Mouse (Mus musculus): ENCODE measurements at regions not wholly inside any gene's neighbourhood (a gene's known extent, or its start where the extent isn't known, plus 50 kb on each side); places are given as distances from the start of the nearest gene placed in this dataset.
"Not testable (repeated sequence)": the region's sequence is repeated elsewhere in the genome, so short reads cannot be mapped to it uniquely, and the experiment has no call there.

DNA sequence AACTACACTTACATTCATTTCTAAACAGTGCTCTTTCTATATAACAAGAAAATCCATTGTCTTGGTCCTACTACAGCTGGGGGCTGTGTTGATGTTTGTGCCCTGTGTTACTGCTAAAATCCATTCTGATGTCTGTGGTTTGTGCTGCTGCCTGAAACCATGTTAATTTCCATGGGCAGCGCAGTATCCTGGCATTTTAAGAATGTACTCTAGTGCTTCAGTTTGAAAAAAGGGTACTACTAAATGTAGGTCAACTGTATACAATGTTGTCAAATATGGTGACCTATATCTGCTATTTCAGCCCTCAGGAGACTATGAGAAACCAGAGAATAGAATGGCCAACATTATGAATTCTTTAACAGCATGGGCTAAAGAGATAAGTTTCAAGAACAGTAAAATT lies 1052.2 kb downstream of the Hace1 start:
- DNase-seq (ENCODE audit: low read depth, low spot score), result no peak

DNA sequence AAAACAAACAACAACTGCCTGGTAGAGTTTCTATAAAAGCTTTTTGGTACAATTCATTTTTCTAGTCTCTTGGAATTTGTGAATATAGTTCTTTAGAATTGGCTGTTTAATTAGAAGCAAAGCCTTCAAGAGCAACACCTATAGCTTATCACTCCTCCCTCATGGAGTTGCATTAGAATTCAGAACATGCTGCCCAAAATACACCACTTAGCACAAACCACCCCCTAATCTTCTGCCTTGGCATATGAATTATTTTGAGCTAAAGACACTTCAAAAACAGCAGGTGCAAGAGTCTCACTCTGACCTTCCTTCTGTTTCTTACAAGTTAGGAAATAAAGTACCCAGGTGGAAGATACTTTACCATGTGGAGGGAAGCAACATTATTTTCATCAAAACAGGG lies 1085.4 kb downstream of the Hace1 start:
- peak; percentile 58 for DNase-seq (ENCODE audit: low read depth, low spot score)

DNA sequence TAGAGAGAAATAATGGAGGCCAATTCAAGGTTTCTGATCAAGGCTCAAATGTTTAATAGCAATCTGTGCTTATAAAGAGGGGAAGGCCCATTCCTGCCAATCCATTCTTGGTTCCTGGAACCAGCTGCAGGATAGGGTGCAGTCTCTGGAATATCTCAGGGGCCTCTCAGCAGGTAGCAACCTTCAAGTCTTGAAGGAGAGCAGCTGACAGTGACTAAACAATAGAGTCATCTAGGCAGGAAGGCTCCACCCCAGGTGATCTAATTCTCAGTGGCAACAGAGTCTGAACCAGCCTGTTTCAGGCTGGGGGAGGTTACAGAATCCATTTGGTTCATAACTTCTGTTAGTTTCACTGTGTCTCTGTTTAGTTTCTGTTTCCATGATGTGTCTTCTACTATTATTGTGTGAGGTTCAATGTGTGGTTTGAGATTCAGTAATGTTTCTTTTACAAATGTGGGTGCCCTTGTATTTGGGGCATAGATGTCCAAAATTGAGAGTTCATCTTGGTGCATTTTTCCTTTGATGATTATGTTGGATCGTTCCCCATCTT lies 1112.3 kb downstream of the Hace1 start:
- DNase-seq (ENCODE audit: low read depth, low spot score), result not testable (repeated sequence)

DNA sequence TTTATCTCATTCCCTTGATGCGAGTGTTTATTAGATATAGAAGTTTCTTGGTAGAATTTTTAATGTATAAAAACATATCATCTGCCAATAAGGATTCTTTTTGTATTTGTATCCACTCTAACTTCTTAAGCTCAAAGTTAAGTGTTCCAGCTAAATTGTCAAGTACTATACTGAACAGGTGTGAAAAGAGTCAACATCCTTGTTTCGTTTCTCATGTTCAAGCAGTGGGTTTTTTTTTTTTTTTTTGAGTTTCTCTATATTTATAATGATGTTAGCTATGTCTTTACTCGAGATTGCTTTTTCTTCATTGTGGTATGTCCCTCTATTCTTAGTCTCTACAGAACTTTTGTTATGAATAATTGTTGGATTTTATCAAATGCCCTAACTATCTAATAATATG lies 1115.0 kb downstream of the Hace1 start:
- DNase-seq (ENCODE audit: low read depth, low spot score), result no peak

DNA sequence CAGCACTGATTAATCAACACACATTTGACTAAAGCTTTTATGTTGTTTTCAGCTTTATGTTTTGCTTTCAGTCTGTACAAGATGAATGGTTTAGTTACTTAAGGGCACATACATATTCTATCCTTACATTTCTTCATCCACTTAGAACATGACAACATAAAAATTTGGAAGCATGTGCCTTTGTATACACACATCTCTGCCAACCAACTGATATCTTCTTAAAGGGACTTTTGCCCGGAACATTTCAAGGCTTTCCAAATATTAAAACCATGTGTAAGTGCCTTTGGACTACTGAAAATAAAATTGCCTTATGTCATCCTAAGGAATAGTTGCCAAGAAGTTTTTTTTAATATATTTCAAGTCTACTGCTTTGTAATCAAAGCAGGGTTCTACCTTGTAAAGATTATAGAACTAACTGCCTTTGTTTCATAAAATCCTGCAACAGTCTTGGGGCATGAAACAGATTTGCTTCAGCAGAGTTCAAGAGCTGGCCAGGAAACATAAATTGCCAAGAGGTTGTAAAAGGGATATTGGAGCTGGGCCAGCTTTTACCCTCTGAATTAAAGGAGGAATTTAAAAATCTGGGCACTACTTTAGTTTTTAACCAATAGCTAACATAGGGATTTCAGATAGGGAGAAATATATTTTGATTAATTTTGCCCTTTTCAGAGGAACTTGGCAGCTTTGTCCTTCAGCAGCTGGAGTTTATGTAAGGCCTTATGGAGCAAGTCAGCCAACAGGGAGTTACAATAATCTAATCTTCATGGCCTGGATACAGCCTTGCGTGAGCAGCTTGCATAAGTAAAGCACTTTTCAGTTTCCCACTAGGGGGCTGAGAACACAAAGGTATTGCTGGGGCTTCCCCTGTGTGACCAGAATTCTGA lies 1120.0 kb downstream of the Hace1 start:
- DNase-seq (ENCODE audit: low read depth, low spot score), result no peak

DNA sequence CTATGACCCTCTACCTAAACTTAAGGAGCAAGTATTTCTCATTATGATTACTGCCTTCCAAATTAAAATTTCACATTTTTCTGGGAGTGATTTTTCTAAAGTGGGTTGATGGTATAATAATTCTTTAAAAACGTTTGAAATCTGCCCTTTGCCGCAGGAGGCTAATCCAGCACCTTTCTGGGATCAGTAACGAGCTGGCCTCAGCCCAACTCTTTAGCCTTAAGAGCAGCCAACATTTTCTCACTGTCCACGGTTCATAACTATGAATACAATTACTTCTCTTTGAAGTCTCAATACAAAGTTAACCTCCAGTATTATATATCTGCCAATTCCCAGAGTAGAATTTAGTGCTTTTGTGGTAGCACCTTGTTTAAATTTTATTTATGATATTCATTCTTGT lies 1123.6 kb downstream of the Hace1 start:
- no peak for DNase-seq (ENCODE audit: low read depth, low spot score)

DNA sequence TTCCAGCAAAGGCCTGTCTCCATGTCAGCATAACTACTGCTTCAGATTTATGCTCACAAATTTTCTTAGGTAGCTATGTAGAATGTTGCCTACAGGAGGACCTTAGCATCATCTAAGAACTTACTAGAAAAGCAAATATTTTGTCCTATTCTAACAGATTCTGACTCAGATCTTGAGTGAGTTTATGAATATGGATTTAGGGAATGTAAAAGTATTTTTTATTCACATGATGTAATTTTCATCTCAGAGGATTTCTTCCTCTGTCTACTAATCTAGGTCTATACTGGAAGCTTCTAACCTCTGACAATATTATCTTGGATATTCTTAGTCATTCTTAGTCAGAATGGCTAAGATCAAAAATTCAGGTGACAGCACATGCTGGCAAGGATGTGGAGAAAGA lies 1130.4 kb downstream of the Hace1 start:
- not testable (repeated sequence) for DNase-seq (ENCODE audit: low read depth, low spot score)

DNA sequence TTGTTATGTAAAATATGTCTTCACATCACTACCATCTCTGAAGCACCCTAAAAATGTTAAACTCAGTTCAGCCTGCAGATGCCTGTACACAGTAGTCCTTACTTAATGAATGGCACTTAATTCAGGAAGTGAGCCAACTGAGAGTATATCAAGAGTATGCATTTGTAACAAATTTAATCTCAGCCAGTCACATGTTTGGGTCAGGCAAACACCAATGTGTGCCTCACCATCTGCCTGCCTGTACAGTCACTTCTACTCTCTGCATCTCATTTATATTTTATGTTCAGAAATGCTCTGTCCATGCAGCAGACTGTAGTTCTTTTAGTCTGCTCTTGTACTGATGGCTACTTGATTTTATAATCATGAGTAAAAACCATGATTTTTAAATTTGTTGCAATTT lies 1135.1 kb downstream of the Hace1 start:
- no peak for DNase-seq (ENCODE audit: low read depth, low spot score)

DNA sequence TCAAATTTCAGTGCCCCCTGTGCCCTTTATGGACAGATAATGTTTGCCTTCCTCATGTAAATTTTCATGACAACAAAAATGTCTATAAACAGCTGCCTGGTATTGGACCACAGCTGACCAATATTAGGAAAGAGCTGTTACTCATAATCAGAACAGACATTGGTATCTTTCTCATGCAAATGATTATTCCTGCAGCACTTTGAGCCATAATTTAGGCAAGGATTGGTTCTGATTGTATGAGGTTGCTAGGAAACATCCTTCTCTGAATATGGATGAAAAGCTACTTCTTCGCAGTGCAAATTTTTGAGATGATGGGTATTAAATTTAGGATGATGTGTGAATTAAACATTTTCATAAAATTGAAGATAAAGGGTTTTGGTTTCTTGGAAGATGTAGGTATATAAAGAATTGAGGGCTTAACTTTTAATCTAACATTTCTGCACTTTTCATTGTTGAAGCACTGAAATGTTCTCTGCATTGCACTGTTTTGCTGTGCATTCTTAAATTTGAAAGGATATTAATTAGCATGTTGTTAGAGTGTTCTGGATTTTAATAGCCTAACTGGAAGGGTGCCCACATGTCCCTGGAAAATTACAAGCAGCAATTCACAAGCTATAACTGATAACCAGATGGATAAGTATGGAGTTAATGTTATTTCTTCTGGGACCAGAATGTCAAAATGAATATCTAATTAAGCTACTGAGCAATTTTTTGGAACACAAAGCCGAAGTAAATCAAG lies 1140.9 kb downstream of the Hace1 start:
- peak; percentile 36 for DNase-seq (ENCODE audit: low read depth, low spot score)

DNA sequence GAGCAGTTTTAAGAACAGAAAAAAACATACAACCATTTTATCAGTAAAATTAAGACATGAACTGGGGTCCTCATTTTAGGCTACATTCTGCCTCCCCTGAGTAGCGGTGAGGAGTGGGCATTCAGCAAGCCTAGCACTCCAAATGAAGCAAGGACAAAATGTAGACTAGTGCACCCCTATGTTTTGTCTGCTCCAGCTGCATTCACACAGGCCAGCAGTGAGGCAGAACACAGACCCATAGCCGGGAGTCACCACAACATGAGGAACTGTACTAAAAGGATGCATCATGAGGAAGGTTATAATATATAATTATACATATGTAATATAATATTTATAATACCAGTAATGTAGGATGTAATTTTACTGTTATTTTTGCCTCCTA lies 1141.5 kb downstream of the Hace1 start:
- DNase-seq (ENCODE audit: low read depth, low spot score), result no peak

DNA sequence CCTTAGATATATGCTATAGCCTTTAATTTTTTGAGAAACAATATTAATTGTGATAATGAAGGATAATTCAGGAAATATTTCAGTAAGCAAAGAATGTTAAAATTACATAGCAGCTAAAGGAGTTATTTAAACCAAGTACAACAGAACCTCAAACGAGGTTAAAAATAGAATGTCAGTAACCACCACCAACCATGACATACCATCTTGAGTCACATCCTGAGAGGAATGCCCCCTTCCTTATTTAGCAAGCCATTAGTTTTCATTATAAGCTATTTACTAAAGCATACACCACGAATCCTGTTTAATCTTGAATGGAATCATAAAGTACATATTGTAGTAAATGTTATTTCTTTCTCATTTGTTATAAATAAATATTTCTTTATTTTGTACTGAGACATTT lies 1146.0 kb downstream of the Hace1 start:
- no peak for DNase-seq (ENCODE audit: low read depth, low spot score)

DNA sequence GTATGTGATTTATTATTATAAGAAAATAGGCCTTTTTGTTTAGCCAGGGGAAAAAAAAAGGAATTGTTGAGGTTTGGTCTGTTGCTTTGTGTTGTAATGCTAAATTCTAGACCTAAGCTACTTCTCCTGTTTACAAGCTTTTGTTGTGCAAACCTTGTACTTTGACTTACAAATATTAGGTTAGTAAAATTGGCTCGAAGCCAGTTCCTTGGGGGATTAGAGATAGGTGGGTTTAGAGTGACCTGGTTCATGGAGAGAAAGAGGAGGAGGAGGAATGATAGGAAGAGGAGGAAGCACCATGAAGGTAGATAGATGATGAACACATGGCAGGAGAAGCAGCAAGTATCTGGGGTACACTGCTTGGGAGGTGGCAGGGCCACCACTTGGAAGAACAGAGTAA lies 1153.0 kb downstream of the Hace1 start:
- DNase-seq (ENCODE audit: low read depth, low spot score), result no peak

DNA sequence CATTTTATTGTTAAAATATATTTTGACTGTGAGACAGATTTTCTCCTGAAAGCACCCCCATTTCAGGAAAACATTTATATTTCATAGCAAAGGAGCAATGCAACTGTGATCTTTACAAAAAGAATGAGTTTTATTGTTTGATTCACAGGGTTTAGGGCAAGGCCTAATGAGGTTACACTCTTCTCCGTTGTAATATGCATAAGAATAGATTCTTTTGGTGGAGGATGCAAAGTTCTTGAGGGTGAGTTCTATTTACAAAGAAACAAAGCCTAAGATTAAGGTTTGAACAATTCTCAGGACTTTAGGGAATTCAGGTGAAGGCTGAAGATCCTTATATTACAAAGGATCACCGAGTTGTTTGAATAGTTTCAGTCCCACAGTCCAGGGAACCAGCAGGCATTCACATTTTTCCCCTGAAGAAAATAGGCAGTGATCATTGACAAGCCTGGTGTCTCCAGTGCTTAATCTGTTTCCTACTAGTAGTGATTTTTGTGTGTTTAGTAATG lies 1156.2 kb downstream of the Hace1 start:
- no peak for DNase-seq (ENCODE audit: low read depth, low spot score)

DNA sequence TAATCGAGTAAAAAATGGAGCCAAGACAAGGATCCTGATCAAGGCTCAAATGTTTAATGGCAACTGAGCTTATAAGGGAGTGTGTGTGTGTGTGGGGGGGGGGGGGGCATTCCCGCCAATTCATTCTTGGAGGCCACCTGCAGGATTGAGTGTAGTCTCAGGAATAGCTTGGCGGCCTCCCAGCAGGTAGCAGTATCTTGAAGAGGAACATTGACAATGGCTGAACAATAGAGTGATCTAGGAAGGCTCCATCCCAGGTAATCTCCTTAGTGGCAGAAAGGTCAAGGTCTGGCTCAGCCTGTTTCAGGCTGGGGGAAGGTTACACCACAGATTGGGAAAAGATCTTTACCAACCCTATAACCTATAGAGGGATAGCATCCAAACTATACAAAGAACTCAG lies 1163.5 kb downstream of the Hace1 start:
- no peak for DNase-seq (ENCODE audit: low read depth, low spot score)

DNA sequence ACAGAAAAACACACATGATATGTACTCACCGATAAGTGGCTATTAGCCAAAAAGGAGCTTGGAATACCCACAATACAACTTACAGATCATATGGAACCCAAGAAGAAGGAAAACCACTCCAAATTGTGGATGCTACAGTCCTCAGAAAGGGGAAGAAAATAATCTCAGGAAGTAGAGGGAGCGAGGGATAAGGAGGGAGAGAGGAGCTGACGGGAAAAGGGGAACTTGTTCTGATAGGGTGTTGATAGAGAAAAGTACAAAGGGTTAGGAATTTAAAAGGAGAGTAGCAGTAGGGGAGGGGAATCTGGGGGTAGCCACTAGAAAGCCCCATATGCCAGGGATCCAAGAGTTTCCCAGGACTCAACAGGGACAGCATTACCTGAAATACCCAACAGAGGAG lies 1164.5 kb downstream of the Hace1 start:
- DNase-seq (ENCODE audit: low read depth, low spot score), result no peak

DNA sequence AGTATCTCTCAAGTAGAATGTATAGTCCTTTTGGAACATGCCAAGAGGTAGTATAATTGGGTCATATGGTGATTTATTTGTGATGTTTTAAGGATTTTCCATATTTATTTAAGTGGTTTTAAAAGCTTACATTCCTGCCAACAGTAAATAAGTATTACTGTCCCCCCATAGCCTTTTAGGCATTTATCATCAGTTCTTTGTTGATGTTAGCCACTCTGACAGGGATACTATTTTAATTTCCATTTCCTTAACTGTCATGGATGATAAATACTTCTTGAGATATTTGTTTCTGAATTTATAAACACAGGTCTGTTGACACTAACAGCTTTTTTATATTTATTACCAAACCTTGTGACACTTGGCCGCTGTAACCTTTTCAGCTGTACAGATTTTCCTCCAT lies 1183.3 kb downstream of the Hace1 start:
- no peak for DNase-seq (ENCODE audit: low read depth, low spot score)

DNA sequence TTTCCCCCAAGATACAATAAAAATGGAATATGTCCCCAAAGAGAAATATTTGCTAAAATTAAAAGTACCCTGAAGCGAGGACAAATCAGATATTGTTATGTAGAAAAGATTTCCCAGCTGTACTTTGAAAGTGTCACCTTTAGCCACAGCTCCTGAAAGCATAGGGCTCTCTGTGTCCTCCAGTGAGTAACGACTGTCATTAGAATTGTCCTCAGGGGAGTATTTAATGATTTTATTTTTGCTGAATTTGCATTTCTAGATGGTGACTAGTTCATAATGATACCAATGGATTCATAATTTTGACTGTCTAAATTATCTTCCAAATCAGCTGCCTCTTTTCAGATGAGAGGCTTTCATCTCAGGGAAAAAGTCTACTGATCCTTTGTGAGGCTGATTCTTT lies 1201.1 kb downstream of the Hace1 start:
- DNase-seq (ENCODE audit: low read depth, low spot score), result no peak

DNA sequence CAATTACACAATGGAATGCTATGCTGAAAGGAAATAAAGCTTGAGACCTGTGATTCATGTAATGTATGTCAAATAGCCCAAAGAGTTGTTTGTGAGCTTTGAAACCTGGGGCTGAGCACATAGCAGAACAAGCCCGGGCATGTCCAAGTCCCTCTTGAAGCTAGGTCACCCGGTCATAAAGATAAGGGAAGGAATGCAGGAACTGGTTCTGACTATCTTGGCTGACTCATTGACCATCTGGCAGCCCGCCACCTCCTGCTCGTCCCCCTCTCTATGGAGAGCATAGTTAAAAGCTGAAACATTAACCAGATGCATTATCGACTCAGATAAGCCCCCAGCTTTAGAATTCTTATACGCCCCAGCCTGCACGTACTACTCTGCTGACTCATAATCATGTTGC lies 1208.1 kb downstream of the Hace1 start:
- DNase-seq (ENCODE audit: low read depth, low spot score), result not testable (repeated sequence)

DNA sequence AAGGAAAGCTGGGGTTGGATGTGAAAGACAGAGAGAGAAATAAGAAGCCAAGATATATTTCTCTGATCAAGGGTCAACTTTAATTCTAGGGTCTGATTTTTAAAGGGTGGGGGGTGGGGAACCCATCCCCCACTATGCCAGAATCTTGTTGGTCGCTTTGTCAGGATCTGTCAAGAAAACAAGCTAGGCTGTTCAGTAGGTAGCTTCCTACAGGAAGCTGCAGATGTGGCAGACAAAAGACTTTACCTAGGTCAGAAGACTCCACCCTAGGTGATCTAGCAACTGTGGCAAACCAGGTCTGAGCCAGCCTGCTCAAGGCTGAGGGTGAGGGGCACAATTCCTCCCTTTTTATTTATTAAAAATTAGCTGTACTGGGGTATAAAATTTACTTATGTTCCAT lies 1236.6 kb downstream of the Hace1 start:
- no peak for DNase-seq (ENCODE audit: low read depth, low spot score)

DNA sequence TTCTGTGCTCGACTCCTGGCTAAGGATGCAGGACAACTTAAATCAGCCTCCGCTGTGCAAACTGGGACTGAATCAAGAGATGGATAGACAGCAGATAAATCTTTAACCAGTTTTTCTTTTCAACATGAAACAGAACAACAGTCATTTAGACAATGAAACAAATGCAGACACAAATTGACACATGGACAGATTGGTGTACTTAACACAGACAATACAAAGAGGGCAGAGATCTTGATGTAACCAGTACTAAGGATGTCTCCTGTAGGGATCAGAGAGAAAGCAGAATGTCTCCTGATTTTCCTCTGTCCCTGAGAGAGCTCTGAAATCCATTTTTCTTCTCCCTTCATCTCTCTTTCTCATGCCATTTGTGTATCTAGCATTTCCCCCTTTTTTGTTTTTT lies 1241.5 kb downstream of the Hace1 start:
- no peak for DNase-seq (ENCODE audit: low read depth, low spot score)

DNA sequence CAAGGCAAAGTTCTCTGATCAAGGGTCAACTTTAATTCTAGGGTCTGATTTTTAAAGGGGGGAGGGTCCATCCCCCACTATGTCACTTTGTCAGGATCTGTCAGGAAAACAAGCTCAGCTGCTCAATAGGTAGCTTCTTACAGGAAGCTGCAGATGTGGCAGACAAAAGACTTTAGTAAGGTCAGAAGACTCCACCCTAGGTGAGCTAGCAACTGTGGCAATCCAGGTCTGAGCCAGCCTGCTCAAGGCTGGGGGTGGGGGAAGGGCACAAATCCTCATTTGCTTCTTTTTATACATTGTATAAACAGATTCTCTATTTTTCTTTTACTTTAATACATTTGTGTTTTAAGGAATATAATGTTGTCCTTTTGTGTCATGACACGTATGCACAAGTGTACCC lies 1242.3 kb downstream of the Hace1 start:
- DNase-seq (ENCODE audit: low read depth, low spot score), result no peak

DNA sequence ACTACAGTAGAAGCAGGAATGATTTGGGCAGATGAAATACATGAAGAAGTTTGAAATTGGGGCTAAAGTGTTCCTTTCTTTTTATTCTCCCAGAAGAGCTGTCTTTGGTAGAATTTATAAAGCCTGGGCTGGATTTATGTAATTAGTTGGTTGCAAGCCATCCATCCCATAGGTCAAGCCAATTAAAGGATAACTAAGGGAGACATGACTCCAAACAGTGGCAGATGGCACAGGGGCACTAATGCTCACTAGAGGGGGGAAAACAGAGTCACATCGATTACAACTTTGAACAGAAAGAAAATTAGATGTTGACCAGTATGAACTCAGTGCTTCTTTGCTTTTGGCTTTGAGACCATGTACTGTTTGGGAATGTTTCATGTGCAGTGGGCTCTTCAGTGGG lies 1246.2 kb downstream of the Hace1 start:
- DNase-seq (ENCODE audit: low read depth, low spot score), result no peak

DNA sequence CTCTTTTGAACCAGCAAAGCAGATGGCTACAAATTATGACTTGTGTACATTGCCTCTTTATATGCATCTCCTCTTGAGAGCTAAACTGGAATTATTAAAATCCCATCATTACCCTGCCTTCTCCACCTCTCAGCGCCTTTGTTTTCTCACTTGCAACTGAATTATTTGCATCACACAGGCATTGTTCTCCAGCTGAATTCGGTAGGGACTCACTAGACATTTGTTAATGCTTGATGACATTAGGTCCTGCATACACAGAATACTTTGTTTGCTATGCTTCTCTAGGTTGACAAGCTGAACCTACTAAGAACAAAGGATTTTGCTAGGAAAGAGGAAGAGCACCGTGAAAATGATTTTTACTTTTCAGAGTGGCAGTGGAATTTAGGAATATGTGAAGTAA lies 1248.4 kb downstream of the Hace1 start:
- DNase-seq (ENCODE audit: low read depth, low spot score), result no peak
